Mouse (Mus musculus) MEL (cell line): ENCODE data around the gene Ubash3b. TPM values are rescaled to one million over a fixed set of nuclear protein-coding genes. Genes with fewer than 3 reads are reported as not detected.

Experiments
- DNase-seq: peaks from one replicate; pipeline ENCODE4 v3.0.0; 2011; ENCODE audit warnings: low read depth, low spot score
- H3K27ac ChIP-seq: 2 replicates; pipeline ENCODE4 v1.5.1; 2012; ENCODE audit warnings: low read depth, mild to moderate bottlenecking, control low read depth, low read length, moderate library complexity; ENCODE audit not compliant: control insufficient read depth
- H3K27me3 ChIP-seq, 2 experiments: fragments of 150-350 bp in 1 of 2; sonication (generic) in 1 of 2; 2 replicates each; pipeline ENCODE4 v1.6.1; 2012; ENCODE audit warnings: low read length in 2 of 2, mild to moderate bottlenecking in 2 of 2, improper control_type of control experiment in 1 of 2, moderate library complexity in 1 of 2; ENCODE audit not compliant: insufficient read depth in 2 of 2, control insufficient read depth in 1 of 2
- H3K36me3 ChIP-seq, 2 experiments: 2 replicates each; pipeline ENCODE4 v1.6.1; 2012 to 2014; ENCODE audit warnings: low read length in 2 of 2, improper control_type of control experiment in 1 of 2, inconsistent platforms in 1 of 2, mild to moderate bottlenecking in 1 of 2; ENCODE audit not compliant: insufficient read depth in 2 of 2, control insufficient read depth in 1 of 2
- H3K4me1 ChIP-seq, 2 experiments: fragments of 150-350 bp in 1 of 2; sonication (generic) in 1 of 2; 2 replicates each; pipeline ENCODE4 v1.6.1; 2012; ENCODE audit warnings: low read length in 2 of 2, improper control_type of control experiment in 1 of 2, mild to moderate bottlenecking in 1 of 2; ENCODE audit not compliant: insufficient read depth in 2 of 2, control insufficient read depth in 1 of 2
- H3K4me3 ChIP-seq, 2 experiments: fragments of 150-350 bp in 1 of 2; sonication (generic) in 1 of 2; 2 replicates each; pipeline ENCODE4 v1.5.1; 2012; ENCODE audit warnings: low read depth in 2 of 2, low read length in 2 of 2, mild to moderate bottlenecking in 2 of 2, moderate library complexity in 2 of 2, control low read depth in 1 of 2, improper control_type of control experiment in 1 of 2; ENCODE audit not compliant: control insufficient read depth in 1 of 2, insufficient read depth in 1 of 2
- H3K79me2 ChIP-seq: 2 replicates; pipeline ENCODE4 v1.6.1; 2012; ENCODE audit warnings: mild to moderate bottlenecking, low read length, moderate library complexity; ENCODE audit not compliant: control insufficient read depth, poor library complexity, insufficient read depth
- H3K9ac ChIP-seq: 2 replicates; pipeline ENCODE4 v1.6.1; 2012; ENCODE audit warnings: low read depth, mild to moderate bottlenecking, control low read depth, low read length, moderate library complexity; ENCODE audit not compliant: control insufficient read depth, poor library complexity, severe bottlenecking
- H3K9me3 ChIP-seq: fragments of 150-350 bp; sonication (generic); replicated peaks from 2 replicates; pipeline ENCODE4 v1.6.1; 2012; ENCODE audit warnings: mild to moderate bottlenecking, low read length, improper control_type of control experiment, moderate library complexity; ENCODE audit not compliant: insufficient read depth
- CHD1 ChIP-seq: IDR thresholded peaks from 2 replicates; pipeline ENCODE4 v1.6.1; 2012; ENCODE audit warnings: low read depth, mild to moderate bottlenecking, inconsistent platforms, low read length, improper control_type of control experiment
- CHD2 ChIP-seq: IDR thresholded peaks from 2 replicates; pipeline ENCODE4 v1.6.1; 2011; ENCODE audit warnings: low read length, improper control_type of control experiment
- CTCF ChIP-seq, 3 experiments: IDR thresholded peaks in 2 of 3; conservative IDR thresholded peaks in 1 of 3; 2 replicates each; pipeline ENCODE4 v1.5.1; 2011 to 2012; ENCODE audit warnings: low read length in 3 of 3, low read depth in 2 of 3, mild to moderate bottlenecking in 2 of 3, improper control_type of control experiment in 1 of 3, inconsistent platforms in 1 of 3, mixed read lengths in 1 of 3, moderate library complexity in 1 of 3; ENCODE audit not compliant: control insufficient read depth in 1 of 3, insufficient read depth in 1 of 3, poor library complexity in 1 of 3, severe bottlenecking in 1 of 3
- E2F4 ChIP-seq: IDR thresholded peaks from 2 replicates; pipeline ENCODE4 v1.6.1; 2011; ENCODE audit warnings: low read depth, low read length, improper control_type of control experiment, borderline replicate concordance
- ELF1 ChIP-seq: IDR thresholded peaks from 2 replicates; pipeline ENCODE4 v1.6.1; 2014; ENCODE audit warnings: low read depth, mild to moderate bottlenecking, inconsistent platforms, low read length, improper control_type of control experiment, moderate library complexity
- EP300 ChIP-seq, 2 experiments: IDR thresholded peaks; 2 replicates each; pipeline ENCODE4 v1.6.1; 2011; ENCODE audit warnings: improper control_type of control experiment in 2 of 2, low read length in 2 of 2, low read depth in 1 of 2, mild to moderate bottlenecking in 1 of 2
- ETS1 ChIP-seq: IDR thresholded peaks from 2 replicates; pipeline ENCODE4 v1.6.1; 2012; ENCODE audit warnings: low read depth, mild to moderate bottlenecking, inconsistent platforms, low read length, improper control_type of control experiment, moderate library complexity
- GATA1 ChIP-seq: IDR thresholded peaks from 2 replicates; pipeline ENCODE4 v1.6.1; 2011; ENCODE audit warnings: low read depth, low read length, improper control_type of control experiment
- JUND ChIP-seq: IDR thresholded peaks from 2 replicates; pipeline ENCODE4 v1.6.1; 2011; ENCODE audit warnings: low read depth, mild to moderate bottlenecking, improper control_type of control experiment, low read length
- MAFK ChIP-seq: IDR thresholded peaks from 2 replicates; pipeline ENCODE4 v1.6.1; 2011; ENCODE audit warnings: low read depth, mild to moderate bottlenecking, low read length, improper control_type of control experiment, borderline replicate concordance
- MAZ ChIP-seq: IDR thresholded peaks from 2 replicates; pipeline ENCODE4 v1.6.1; 2012; ENCODE audit warnings: low read depth, mild to moderate bottlenecking, inconsistent platforms, low read length, improper control_type of control experiment
- MYC ChIP-seq: IDR thresholded peaks from 2 replicates; pipeline ENCODE4 v1.6.1; 2011; ENCODE audit warnings: low read depth, mild to moderate bottlenecking, low read length, improper control_type of control experiment, moderate library complexity
- NELFE ChIP-seq: IDR thresholded peaks from 2 replicates; pipeline ENCODE4 v1.6.1; 2011; ENCODE audit warnings: low read depth, low read length, improper control_type of control experiment
- POLR2A ChIP-seq, 2 experiments: IDR thresholded peaks; 2 replicates each; pipeline ENCODE4 v1.6.1; 2011 to 2012; ENCODE audit warnings: low read length in 2 of 2, mild to moderate bottlenecking in 2 of 2, control low read depth in 1 of 2, improper control_type of control experiment in 1 of 2, low read depth in 1 of 2, moderate library complexity in 1 of 2; ENCODE audit not compliant: control insufficient read depth in 1 of 2, insufficient read depth in 1 of 2, poor library complexity in 1 of 2
- POLR2AphosphoS2 ChIP-seq: IDR thresholded peaks from 2 replicates; pipeline ENCODE4 v1.6.1; 2011; ENCODE audit warnings: low read length, improper control_type of control experiment
- POLR2AphosphoS5 ChIP-seq: IDR thresholded peaks from 2 replicates; pipeline ENCODE4 v1.6.1; 2012; ENCODE audit warnings: low read depth, borderline replicate concordance, mild to moderate bottlenecking, inconsistent platforms, low read length, moderate library complexity, mixed read lengths
- TAL1 ChIP-seq: IDR thresholded peaks from 2 replicates; pipeline ENCODE4 v1.6.1; 2012; ENCODE audit warnings: mild to moderate bottlenecking, inconsistent platforms, low read length, moderate library complexity, mixed read lengths
- TCF12 ChIP-seq: IDR thresholded peaks from 2 replicates; pipeline ENCODE4 v1.6.1; 2014; ENCODE audit warnings: low read depth, mild to moderate bottlenecking, inconsistent platforms, low read length, improper control_type of control experiment, moderate library complexity
- UBTF ChIP-seq: IDR thresholded peaks from 2 replicates; pipeline ENCODE4 v1.6.1; 2012; ENCODE audit warnings: low read depth, mild to moderate bottlenecking, inconsistent platforms, low read length, improper control_type of control experiment, moderate library complexity, borderline replicate concordance; ENCODE audit not compliant: insufficient read depth
- USF1 ChIP-seq: IDR thresholded peaks from 2 replicates; pipeline ENCODE4 v1.6.1; 2014; ENCODE audit warnings: low read depth, mild to moderate bottlenecking, inconsistent platforms, low read length, improper control_type of control experiment, moderate library complexity
- ZC3H11A ChIP-seq: IDR thresholded peaks from 2 replicates; pipeline ENCODE4 v1.6.1; 2012; ENCODE audit warnings: low read depth, mild to moderate bottlenecking, inconsistent platforms, low read length, improper control_type of control experiment
- ZKSCAN1 ChIP-seq: IDR thresholded peaks from 2 replicates; pipeline ENCODE4 v1.6.1; 2012; ENCODE audit warnings: low read depth, mild to moderate bottlenecking, inconsistent platforms, low read length, improper control_type of control experiment, moderate library complexity
- ZNF384 ChIP-seq: IDR thresholded peaks from 2 replicates; pipeline ENCODE4 v1.6.1; 2012; ENCODE audit warnings: low read depth, mild to moderate bottlenecking, inconsistent platforms, low read length, improper control_type of control experiment
- polyA plus RNA-seq, 2 experiments: library from polyadenylated mRNA; stranded (reverse) in 1 of 2; unstranded in 1 of 2; fragments of >175 nt in 1 of 2; fragments of >200 nt in 1 of 2; gene quantifications; 2 replicates each; pipeline versions ENCODE4 v1.2.1 to v1.2.4; 2012; ENCODE audit warnings: low replicate concordance in 2 of 2, low read depth in 1 of 2; ENCODE audit not compliant: insufficient read length in 2 of 2, insufficient read depth in 1 of 2, missing spikeins in 1 of 2
- total RNA-seq: library from RNA; depleted of rRNA; stranded (reverse); fragments of 300-350 nt; gene quantifications from 2 replicates; pipeline ENCODE4 v1.2.3, GENCODE M21; 2012

Ubash3b gene
- total and polyA plus RNA-seq, 3 experiments = 5.4 to 11.3 TPM; not detected in 1

GRCm38 (mm10) chr9:41159223-41159622 is 2.3 kb downstream of the Ubash3b start:
- H3K79me2 ChIP-seq = peaks cover 7% of the 10 kb centered on the region
- no peak overlapping the region for H3K9ac ChIP-seq
- H3K9me3 ChIP-seq = no peaks in the 10 kb centered on the region
- DNase-seq = no peak
- no peak overlapping the region for H3K27ac ChIP-seq
- peaks cover 0 to 15% of the 10 kb centered on the region in 2 experiments; a peak in 2 of 4 replicates for H3K4me1 ChIP-seq
- no peak for TF ChIP-seq ZNF384
- no peak for TF ChIP-seq GATA1
- peaks cover 0 to under 1% of the 10 kb centered on the region in 2 experiments; a peak in 2 of 4 replicates for H3K36me3 ChIP-seq
- H3K27me3 ChIP-seq = no peaks in the 10 kb centered on the region
- H3K4me3 ChIP-seq = no peak overlapping the region

DNA sequence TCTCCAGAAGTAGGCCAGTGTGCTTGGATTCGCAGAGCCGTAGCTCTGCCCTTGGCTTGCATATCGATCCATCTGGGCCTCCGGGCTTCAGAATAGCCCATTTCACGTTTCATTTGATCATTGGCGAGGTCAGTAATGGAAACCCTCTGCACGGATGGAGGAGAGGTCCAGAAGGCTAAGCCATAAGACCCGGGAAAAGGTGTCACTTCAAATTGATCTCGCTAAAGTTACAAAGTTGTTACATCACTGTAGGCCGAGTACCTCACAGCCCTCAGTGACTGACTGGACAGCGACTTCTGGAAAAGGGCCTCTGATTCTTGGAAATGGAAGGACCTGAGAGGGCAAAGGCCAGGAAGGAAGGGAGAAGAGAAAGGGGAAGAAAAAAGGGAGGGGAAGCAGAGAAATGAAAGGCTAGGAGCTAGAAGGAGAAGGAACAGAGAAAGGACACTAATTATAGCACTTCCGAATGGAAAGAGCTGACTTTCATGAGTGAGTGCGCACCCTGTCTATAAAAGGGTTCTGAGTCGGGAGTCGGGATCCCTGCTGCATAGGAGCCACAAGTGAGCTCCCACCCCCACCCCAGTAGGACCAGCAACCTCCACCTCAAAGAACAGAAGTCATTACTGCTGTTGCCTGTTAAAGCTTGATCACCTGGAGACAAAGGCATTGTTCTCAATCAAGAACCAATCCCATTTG is 3.5 kb downstream of the Ubash3b start:
- DNase-seq = no peak
- Histone ChIP-seq H3K79me2 (peaks cover 7% of the 10 kb centered on the region), H3K36me3 (peaks cover 0 to 10% of the 10 kb centered on the region in 2 experiments; a peak in 2 of 4 replicates), H3K9ac (peak overlapping the region; percentile 78), H3K9me3 (no peaks in the 10 kb centered on the region), H3K4me3 (peak overlapping the region; percentile 90 to 100), H3K4me1 (peaks cover 7 to 27% of the 10 kb centered on the region in 2 experiments), H3K27me3 (no peaks in the 10 kb centered on the region), H3K27ac (peak overlapping the region; percentile 53)
- no peak for TF ChIP-seq MAFK
- TF ChIP-seq UBTF = 0 out of 2 replicates have a peak, but pooled peaks have one; percentile 26

GRCm38 (mm10) chr9:41157020-41157871 is 4.3 kb downstream of the Ubash3b start:
- Histone ChIP-seq H3K27ac (peak overlapping the region; percentile 54), H3K36me3 (peaks cover 0 to 12% of the 10 kb centered on the region in 2 experiments; a peak in 2 of 4 replicates), H3K9me3 (no peaks in the 10 kb centered on the region), H3K79me2 (peaks cover 11% of the 10 kb centered on the region), H3K27me3 (no peaks in the 10 kb centered on the region), H3K9ac (peak overlapping the region; percentile 87), H3K4me3 (peak overlapping the region; percentile 90 to 100), H3K4me1 (peaks cover 10 to 31% of the 10 kb centered on the region in 2 experiments)
- DNase-seq = peak; percentile 85
- no peak for TF ChIP-seq CTCF (IDR thresholded peaks at IDR 0.05 in 2 of 3, conservative IDR thresholded peaks at IDR 0.05 in 1 of 3; ENCODE audit: control insufficient read depth in 1 of 3, insufficient read depth in 1 of 3, low read depth in 2 of 3, low read length in 3 of 3, poor library complexity in 1 of 3, severe bottlenecking in 1 of 3)
- TF ChIP-seq POLR2AphosphoS2 = no peak
- TF ChIP-seq NELFE = peak; percentile 61
- TF ChIP-seq ZC3H11A = no peak
- TF ChIP-seq ZKSCAN1 = no peak
- TF ChIP-seq JUND = no peak
- peak; percentile 52 to 71; a peak in 2 of 4 replicates for TF ChIP-seq POLR2A (IDR thresholded peaks at IDR 0.05; ENCODE audit: control insufficient read depth in 1 of 2, insufficient read depth in 1 of 2, low read depth in 1 of 2, low read length in 2 of 2, poor library complexity in 1 of 2)
- no peak for TF ChIP-seq MYC
- 0 out of 2 replicates have a peak, but pooled peaks have one; percentile 66 for TF ChIP-seq MAZ
- no peak for TF ChIP-seq POLR2AphosphoS5
- no peak for TF ChIP-seq CHD1
- TF ChIP-seq USF1 = no peak
- TF ChIP-seq E2F4 = no peak
- TF ChIP-seq ELF1 = peak; percentile 56
- TF ChIP-seq ETS1 = no peak
- TF ChIP-seq GATA1 = no peak
- no peak for TF ChIP-seq TCF12
- 0 out of 2 replicates have a peak, but pooled peaks have one; percentile 32 for TF ChIP-seq UBTF
- no peak for TF ChIP-seq EP300 (IDR thresholded peaks at IDR 0.05; ENCODE audit: low read depth in 1 of 2, low read length in 2 of 2)
- no peak for TF ChIP-seq CHD2
- no peak for TF ChIP-seq TAL1
